Mouse (Mus musculus): ENCODE data around the gene Nme7.

Gene Nme7

DNA sequence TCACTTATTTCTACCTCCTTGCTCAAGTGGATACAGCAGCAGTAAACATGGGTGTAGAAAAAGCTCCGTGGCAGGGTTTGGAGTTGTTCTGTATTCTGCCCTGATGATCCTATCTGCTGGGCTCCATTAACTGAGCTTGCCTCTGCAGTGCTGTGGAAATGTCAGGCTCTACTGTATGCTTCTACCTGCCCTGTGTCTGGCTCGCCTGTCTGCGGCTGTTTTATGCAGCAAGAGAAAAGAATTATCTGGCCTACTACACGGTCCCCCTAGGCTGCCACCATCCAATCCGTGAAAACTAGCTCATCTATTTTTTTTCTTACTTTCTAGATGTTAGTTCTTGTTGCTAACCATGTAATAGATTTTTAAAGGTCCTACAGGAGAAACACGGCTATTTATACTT is 81.1 kb downstream of the Nme7 start:
- no peak for DNase-seq (ENCODE audit: low read depth)

DNA sequence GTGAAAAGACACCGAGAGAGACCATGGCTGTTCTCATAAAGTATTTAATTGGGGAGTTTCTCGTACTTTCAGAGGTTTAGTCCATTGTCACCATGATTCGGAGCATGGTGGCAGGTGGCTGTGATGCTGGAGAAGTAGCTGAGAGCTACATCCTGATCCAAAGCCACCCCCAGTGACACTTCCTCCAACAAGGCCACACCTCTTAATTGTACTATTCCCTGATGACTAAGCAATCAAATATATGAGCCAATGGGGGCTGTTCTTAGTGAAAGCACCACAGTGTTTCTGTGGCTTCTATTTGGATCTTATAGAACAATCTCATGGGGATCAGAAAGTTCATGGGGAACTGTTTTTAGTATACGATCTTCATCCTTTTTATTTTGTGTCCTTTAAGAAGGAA is 85.8 kb downstream of the Nme7 start:
- no peak for DNase-seq (ENCODE audit: low read depth)

DNA sequence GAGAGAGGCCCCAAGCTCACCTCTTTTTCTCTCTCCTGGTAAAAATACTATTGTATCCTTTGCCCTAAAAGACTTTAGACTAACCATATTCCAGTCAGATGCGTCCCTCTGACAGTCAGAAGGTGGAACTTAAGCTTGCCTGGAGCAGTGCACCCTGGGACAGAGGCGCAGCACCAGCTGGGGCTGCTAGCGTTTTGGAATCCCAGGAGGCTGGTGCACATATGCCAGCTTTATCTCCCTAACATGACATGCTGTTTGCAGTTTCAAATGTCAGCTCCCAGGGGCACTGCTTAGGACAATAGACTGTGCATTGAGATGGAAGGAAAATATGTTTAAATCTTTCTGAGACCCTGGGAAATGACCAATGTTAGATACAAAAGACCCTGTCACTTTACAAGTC is 88.3 kb downstream of the Nme7 start:
- no peak for DNase-seq (ENCODE audit: low read depth)

DNA sequence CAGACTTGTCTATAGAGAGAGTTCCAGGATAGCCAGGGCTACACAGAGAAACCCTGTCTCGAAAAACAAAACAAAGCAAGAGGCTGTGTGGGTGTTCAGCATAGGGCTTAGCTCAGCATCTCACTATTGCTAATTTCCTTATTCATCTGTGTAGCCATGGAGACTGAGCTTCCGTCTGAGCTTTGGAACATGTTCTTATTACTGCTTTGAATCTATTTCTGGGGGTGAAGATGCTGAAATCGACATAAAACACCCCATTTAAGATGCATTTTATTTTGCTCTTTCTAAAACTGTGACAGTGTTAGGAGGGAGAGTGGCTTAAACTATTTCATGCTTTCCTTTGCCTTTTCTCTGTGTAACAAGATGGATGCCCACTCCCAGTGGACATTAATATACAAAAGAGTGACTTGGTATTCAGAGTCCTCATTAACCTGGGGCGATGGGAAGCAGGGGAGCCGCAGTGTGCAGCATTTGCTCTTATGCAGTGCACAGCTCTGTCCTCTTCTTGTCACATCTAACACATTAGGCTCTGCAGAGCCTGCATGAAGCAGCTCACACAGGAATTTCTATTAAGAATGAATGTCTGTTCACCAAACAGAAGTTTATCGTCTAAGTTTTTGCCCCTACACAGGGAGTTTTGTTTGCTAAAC is 91.3 kb downstream of the Nme7 start:
- no peak for DNase-seq (ENCODE audit: low read depth)

DNA sequence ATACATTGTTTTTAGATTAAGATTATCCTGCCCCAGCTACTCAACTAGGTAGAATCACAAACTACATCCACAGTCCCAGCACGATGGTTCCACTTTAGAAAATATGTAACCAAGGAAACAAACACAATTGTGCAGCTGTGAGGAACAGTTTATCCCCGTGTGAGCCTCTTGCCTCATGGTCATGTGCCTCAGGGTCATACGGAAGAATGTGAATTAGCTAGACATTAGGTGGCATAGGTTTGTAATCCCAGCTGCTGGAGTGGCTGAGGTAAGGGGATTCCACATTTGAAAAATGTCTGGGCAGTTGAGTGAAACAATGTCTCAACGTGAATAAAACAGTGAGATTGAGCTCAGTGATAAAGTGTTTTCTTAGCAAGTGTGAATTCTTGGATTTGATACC is 93.8 kb downstream of the Nme7 start:
- no peak for DNase-seq (ENCODE audit: low read depth)

DNA sequence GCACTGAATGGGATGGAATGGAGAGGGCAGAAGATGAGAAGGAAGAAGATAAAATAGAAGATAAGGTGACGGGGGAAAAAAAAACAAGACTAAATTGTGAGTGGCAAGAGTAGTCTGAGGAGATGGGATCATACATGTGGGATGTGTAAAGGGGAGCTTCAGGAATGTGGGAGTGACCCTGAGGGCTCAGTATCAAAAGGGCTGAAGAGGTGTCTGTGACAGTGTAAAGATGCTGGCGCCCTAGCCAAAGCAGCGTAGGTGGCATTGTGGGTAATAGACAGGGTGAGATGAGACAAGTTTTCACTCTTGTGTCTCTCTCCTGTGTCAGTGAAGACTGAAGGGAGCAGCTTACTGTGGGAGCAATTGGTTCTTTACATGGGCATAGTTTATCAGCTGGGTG is 95.7 kb downstream of the Nme7 start:
- DNase-seq (ENCODE audit: low read depth): no peak

DNA sequence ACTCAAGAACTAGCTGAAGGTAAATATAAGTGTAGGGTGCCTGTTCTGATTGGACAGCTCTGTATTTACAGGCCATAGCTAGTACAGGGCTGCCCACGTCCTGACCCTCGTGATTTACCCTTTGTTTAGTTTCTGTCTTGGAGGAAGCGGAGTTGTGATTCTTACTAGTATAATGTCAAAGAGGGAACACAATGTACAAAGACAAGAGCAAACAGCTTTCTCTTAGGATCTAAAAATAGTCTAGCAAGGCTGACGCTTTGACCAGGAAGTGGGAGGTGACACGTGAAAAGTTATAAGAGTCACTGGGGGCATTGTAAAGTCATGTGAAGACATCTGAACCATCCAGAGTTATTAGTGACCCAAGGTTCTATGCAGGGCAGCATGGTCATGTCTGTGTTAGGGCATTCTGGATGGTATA is 101.5 kb downstream of the Nme7 start:
- DNase-seq (ENCODE audit: low read depth): no peak

DNA sequence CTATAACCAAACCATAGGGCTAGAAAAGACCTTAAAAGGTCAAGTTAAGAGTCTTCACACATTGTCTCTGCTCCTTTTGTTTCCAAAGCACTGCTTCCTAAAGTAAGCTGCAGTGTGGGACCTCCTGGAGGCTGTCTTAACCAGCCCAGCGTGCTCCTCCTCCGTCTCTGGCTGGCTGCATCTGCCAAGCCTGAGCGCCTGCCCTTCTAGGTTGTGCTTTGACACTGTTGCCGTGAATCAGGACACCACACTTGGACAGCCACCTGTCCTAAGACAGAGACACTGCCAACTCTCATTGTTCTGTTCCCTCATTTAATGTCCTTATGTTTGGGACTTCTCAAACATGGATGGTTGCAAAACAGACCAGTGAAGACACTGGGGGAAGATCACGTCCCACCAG is 102.6 kb downstream of the Nme7 start:
- no peak for DNase-seq (ENCODE audit: low read depth)

DNA sequence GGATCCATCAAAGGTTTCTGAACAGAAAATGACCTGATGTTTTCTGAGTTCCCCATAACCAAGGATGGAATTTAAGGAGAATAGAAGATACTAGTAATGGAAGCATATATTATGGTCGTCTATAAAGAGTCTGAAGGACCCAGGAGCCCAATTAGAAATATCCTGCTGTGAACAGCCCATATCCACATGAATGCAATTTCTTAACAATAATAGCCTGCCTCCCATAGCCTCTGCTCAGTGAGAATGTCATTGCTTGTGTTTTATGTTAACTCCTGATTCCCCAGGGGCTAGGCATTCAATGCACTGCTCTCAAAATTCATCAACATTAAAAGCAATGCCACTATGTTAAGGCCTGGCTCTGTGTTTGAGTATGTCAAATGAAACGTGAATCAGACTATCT is 104.7 kb downstream of the Nme7 start:
- no peak for DNase-seq (ENCODE audit: low read depth)

DNA sequence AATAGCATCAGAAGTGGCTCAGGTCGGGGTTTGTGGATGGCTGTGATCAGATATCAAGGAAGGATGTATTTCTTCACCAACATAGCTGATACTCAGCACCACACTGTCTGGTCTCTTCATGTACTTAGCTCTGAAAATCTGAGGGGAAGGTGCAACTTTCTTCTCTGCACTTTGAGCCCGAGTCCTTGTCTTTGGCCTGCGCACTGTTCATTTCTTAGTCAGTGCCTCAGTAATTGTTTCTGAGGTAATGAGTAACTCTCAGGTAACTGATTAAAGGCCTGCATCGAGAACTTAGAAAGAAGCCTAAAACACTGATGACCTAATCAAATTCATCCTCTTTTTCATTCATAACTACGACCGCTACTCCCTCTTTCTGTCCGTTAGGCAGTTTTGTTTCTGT is 107.4 kb downstream of the Nme7 start:
- no peak for DNase-seq (ENCODE audit: low read depth)

DNA sequence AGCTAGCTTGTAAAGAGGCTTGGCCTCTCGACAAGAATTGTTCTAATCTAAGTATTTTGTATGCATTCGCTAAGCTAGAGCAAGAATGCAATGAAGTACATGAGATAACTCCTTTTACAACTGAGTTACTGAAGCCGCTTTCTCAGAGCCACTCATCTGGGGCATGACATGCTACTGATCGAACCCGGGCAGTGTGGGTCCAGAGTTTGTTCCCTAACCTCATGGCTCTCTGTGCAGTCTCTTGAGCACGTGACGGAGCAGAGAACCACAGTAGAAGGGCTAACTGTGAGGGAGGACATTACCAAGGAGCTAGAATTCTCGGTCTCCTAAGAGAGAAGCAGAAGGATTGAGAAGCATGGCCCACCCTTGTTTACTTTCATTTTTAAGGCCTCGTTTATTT is 109.0 kb downstream of the Nme7 start:
- no peak for DNase-seq (ENCODE audit: low read depth)

DNA sequence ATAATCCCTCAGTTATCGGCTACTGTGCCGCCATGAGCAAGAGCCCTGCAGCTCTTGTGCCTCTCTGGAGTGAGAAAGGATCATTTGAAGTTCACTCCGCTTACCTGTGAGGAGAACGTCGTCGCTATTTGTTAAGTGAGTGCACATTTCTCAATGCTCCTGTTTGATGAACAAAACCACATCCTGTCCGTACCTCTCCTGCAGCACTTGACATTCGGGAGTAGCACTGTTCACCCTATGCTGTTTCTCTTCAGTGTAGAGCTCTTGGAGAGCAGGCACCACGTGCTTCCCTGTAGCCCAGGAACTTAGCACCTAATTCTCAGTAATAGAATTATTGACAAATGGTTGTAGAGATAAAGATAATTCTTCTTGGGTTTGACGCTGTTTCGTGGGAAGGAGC is 109.7 kb downstream of the Nme7 start:
- no peak for DNase-seq (ENCODE audit: low read depth)

DNA sequence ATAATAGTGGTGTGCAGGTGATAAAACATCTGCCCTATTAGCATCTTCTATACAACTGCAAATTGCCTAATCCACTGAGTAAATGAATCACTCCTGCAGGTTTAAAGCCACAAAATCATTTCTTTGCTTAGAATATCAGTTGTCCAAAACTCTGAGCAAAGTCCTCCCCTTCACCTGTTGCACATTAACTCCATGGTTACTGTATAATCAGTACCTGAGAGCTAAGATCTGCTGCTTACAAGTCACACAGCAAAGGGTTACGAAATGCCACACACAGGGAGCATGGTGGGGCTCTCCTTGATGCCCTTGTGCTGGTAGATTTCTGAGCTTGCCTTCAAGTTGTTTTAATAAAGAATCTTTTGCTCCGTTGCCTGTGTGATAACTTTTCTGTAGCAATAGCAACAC is 111.4 kb downstream of the Nme7 start:
- no peak for DNase-seq (ENCODE audit: low read depth)

DNA sequence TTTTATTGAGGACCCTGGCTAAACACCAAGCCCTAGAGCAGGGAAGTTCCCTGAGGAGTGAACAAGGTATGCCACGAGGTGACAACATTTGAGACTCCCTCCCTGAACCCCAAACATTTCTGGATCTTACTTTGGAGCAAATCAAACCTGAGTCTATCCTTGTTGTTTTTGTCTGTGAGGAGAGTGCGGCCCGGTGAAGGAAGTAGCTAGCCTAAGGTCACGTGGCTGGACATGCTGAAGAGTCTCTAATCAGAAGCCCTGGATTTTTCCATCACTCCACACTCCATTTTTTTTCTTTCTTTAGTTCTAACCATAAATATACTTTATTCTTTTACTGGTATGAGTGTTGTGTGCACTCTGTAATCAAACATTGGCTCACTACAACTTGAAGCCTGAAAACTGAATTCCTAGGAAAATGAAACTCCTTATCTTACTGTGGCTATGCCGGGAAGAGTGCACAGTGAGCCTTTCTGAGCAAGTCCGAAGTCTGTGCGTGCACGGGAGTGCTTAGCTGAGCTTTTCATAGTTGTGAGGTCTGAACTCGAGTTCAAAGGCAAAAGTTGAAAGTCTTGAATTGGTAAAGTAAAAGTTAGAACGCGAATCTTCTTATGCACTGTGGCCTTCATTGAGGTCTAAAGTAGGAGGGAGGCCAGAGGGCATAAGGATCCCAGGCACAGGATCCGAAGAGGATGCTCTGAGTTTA is 112.9 kb downstream of the Nme7 start:
- no peak for DNase-seq (ENCODE audit: low read depth)

DNA sequence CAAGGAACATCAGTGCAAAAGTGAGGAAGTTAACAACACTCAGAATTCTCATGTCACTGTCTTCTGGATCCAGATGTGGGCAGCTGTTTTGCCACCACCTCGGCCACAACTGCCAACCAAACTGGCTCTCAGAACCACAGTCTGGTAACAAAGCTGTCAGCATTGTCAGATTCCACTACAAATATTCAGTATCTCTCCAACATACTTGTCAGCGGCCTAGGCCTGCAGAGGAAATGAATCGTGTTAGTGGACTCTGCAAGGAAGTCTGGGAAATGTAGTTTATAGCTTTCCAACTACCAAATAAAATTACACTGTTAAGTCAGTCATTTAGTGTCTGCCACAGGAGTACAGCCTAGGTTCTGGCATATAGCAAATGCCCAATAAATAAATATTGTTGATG is 113.7 kb downstream of the Nme7 start:
- DNase-seq (ENCODE audit: low read depth): no peak

DNA sequence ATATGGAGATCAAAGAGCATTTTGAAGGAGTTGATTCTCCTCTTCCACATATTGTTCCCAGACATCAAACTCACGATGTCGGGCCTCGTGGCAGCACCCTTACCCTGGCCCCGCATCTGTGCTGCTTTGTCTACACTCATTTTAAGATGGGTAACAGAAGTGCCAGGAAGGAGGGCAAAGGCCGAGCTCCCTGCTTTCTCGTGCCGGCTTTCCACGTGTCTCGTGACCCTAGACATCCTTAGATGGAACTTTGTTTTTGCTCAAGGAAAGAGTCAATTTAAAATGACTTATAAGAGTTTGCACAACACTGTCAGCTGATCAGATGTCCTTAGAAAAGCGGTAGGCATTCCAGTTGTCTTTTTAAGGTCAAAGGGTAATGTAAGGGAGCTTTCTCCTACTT is 114.4 kb downstream of the Nme7 start:
- no peak for DNase-seq (ENCODE audit: low read depth)

DNA sequence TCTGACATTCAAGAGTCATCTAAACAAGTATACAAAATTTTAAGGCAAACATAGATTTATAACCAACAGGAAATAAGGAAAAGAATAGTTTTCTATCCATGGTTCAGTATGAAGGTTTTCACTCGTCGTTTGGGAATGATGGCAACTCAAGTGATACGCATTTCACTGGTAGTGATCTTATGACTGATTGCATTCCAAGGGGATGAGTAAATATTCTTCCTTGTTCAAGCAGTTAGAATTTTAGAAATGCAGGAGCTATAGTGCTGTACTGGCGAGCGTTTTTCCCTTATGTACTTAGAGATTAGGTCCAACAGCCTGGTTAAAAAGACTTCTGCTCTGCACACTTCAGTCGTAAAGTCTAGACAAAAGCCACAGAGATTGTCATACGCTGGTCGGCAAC is 115.5 kb downstream of the Nme7 start:
- DNase-seq (ENCODE audit: low read depth): no peak

DNA sequence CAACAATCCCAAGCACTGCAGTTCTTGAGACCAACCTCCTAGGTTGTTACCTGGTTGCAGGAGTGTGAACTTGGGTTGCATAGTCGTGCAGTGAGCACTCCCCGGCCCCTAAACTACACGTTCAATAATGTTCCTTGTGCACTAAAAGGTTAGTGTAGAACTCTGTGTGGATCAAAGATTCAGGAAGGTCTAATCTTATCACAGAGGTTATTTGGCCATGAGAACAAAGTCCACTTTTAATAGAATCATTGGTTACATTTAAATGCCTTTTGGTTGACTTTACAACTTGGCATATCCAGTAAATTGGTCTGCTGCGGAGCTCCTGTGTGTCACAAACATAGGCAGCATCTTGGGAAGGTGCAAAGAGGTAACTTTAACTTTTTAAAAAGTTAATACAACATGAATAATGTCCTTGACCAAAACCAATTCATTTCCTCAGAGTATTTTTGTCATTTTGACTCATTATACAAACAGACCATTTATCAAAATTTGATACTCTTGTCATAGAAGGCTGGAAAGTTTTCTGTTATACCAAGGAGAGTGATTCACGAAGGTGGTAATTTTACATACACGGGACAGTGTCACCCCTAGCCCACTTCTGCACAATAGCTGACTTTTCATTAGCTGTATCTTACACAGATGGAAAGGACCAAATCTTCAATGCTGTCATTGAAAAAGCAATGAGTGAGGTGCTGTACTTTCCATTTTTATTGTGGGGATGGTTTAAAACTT is 116.9 kb downstream of the Nme7 start:
- no peak for DNase-seq (ENCODE audit: low read depth)

DNA sequence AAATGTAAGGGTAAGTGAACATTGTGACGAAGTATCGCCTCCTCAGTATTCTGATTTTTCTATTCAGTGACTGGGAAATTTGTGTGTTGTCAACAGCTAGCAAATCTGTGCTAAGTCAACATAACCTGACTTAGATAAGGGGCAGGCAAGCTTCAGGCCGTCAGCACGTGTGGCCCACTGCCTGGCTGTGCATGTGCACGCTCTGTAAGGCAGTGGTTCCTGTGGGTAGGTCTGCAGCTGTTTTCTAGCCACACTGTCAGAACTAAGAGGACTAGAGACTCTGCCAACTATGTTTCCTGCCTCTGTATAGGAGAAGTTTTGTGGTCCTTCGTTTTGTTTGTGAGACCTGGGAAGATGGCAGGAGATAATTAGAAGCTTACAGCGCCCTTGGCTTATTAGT is 122.3 kb downstream of the Nme7 start:
- DNase-seq (ENCODE audit: low read depth): no peak

DNA sequence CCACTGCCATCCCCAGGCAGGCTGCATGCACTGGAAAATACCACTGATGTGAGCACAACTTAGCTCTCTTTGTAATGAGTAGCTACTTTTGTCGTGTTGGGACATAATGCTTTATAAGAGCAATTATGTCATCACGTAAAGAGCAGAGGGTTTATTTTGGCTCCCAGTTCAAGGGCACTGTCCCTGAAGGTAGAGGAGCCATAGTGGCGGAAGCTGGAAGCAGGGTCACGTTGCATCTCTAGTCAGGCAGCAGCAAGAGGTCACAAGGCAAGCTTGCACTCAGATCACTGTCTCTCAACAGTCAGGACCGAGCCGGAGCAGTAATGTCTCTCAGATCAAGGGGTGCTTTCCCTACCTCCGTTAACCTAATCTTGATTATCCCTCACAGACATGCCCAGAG is 123.9 kb downstream of the Nme7 start:
- DNase-seq (ENCODE audit: low read depth): no peak

DNA sequence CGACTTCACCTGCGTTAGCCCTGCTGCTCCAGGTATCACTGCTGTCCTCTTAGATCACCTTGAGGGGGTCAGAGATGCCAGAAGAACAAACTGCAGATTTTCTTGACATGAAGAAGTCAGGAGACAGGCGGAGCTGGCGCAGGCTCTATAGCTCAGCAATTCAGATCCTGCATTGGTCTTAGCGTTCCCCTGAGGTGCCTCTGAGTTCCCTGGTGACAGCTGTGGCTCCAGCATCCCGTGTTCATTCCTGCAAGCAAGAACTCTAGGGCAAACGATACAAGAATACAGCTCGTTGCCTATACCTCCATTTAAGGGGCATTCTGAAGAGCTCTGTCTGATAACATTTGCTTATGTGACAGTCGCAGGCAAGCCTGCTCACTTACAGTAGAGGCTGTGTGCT is 124.7 kb downstream of the Nme7 start:
- no peak for DNase-seq (ENCODE audit: low read depth)

DNA sequence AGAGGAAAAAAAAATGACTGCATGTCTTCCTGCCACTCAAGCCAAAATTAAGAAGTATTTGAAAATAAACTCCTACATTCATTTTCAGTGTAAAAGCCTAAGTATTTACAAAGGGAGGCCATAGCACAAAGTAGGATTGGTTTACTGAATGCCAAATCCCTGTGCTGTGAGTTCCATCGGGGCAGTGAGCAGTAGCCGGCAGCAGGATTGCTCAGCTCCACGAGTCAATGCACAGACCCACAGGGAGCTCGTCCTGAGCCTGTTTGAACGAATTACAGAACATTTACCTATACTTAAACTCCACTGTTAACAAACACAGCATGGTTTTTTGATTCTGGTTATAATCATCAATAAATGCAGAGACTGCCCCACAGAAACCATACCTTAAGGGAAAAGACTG is 128.7 kb downstream of the Nme7 start:
- no peak for DNase-seq (ENCODE audit: low read depth)

DNA sequence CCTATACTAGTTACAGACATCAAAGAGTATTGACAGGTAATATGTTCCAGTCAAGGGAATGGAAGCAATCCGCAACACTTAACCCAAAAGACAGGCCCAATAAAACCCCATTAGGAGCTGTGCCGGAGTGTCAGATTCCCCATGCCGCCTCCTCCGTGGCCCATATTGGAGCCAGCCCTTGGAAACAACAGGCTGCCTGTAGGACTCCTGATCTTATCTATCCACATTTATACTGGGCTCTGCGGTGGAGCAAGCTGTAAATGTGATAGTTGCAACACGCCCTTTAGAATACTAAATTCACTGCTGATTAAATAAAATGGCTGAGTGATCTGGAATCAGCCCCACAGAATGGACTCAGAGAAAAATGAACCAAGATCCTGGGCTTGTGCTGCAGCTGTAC is 130.1 kb downstream of the Nme7 start:
- no peak for DNase-seq (ENCODE audit: low read depth)

DNA sequence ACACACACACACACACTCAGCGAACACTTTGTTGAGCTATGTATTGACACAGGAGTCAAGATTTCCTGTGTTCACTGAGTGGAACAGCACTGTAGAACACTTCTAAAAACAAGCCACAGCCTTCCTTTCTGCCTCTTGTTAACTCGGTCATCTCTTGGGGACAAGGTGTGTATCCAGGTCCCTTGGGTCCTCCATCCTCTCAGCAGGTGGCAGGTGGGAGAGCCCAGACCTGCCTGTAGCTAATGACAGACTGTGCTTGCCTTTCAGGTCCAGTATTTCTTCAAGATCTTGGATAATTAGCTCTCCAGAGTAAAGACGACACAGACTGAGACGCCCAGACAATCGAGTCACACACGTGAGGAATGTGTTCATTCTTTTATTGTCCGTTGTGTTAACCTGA is 132.8 kb downstream of the Nme7 start:
- DNase-seq (ENCODE audit: low read depth): no peak
